Mouse (Mus musculus): ENCODE results near the gene Fnbp1. TPM values are rescaled to one million over a fixed set of nuclear protein-coding genes. Genes with fewer than 3 reads are reported as not detected.

Gene Fnbp1
- polyA plus RNA-seq, 1 experiment from 2014 or later, result 21.0 TPM

GRCm38 (mm10) chr2:31067059-31067595 lies 74.7 kb downstream of the Fnbp1 start:
- Histone ChIP-seq H3K4me2 (ENCODE audit: low read length) (no peak overlapping the region), H3K4me1 (ENCODE audit: control insufficient read depth, insufficient read depth, low read length) (peaks cover 5% of the 10 kb centered on the region; the same call in 1 of the 2 replicates), H3K9me3 (ENCODE audit: control insufficient read depth, low read length) (no peaks in the 10 kb centered on the region), H3K9ac (replicated peaks; ENCODE audit: low read length) (no peak overlapping the region), H3K27ac (replicated peaks; ENCODE audit: low read depth, low read length) (peak overlapping the region; percentile 32; the same call in 1 of the 2 replicates), H3K36me3 (ENCODE audit: control insufficient read depth, insufficient read depth, low read length) (no peaks in the 10 kb centered on the region), H3K27me3 (ENCODE audit: control insufficient read depth, insufficient read depth, low read length) (no peaks in the 10 kb centered on the region), H3K4me3 (replicated peaks; ENCODE audit: low read depth, low read length) (no peak overlapping the region)
- WGBS, result 83% methylated on average over 13 of the region's 13 CpGs
- DNase-seq (no peak), ATAC-seq (ENCODE audit: low FRiP score, low TSS enrichment) (no peak)

GRCm38 (mm10) chr2:31066019-31066789 lies 75.6 kb downstream of the Fnbp1 start:
- Histone ChIP-seq H3K4me2 (ENCODE audit: low read length) (no peak overlapping the region), H3K36me3 (ENCODE audit: control insufficient read depth, insufficient read depth, low read length) (no peaks in the 10 kb centered on the region), H3K9me3 (ENCODE audit: control insufficient read depth, low read length) (no peaks in the 10 kb centered on the region), H3K4me1 (ENCODE audit: control insufficient read depth, insufficient read depth, low read length) (peaks cover 5% of the 10 kb centered on the region; the same call in 1 of the 2 replicates), H3K27ac (replicated peaks; ENCODE audit: low read depth, low read length) (no peak overlapping the region), H3K9ac (replicated peaks; ENCODE audit: low read length) (no peak overlapping the region), H3K27me3 (ENCODE audit: control insufficient read depth, insufficient read depth, low read length) (no peaks in the 10 kb centered on the region), H3K4me3 (replicated peaks; ENCODE audit: low read depth, low read length) (no peak overlapping the region)
- DNase-seq, result no peak
- no peak for ATAC-seq (ENCODE audit: low FRiP score, low TSS enrichment)
- WGBS, result 83% methylated on average over 11 of the region's 11 CpGs

GRCm38 (mm10) chr2:31061868-31062628 lies 79.8 kb downstream of the Fnbp1 start:
- H3K4me2 ChIP-seq (ENCODE audit: low read length), result no peak overlapping the region
- H3K4me3 ChIP-seq (replicated peaks; ENCODE audit: low read depth, low read length), result no peak overlapping the region
- no peaks in the 10 kb centered on the region for H3K4me1 ChIP-seq (ENCODE audit: control insufficient read depth, insufficient read depth, low read length)
- no peaks in the 10 kb centered on the region for H3K27me3 ChIP-seq (ENCODE audit: control insufficient read depth, insufficient read depth, low read length)
- H3K36me3 ChIP-seq (ENCODE audit: control insufficient read depth, insufficient read depth, low read length), result 0 out of 2 replicates have a peak, but pooled peaks cover 6% of the 10 kb centered on the region
- DNase-seq (no peak), ATAC-seq (ENCODE audit: low FRiP score, low TSS enrichment) (no peak)
- 91% methylated on average over 10 of the region's 10 CpGs for WGBS
- no peaks in the 10 kb centered on the region for H3K9me3 ChIP-seq (ENCODE audit: control insufficient read depth, low read length)
- no peak overlapping the region for H3K27ac ChIP-seq (replicated peaks; ENCODE audit: low read depth, low read length)
- H3K9ac ChIP-seq (replicated peaks; ENCODE audit: low read length), result no peak overlapping the region

- Histone ChIP-seq H3K4me2 (ENCODE audit: low read length) (no peak overlapping the region), H3K4me1 (ENCODE audit: control insufficient read depth, insufficient read depth, low read length) (no peaks in the 10 kb centered on the region), H3K4me3 (replicated peaks; ENCODE audit: low read depth, low read length) (no peak overlapping the region), H3K27ac (replicated peaks; ENCODE audit: low read depth, low read length) (no peak overlapping the region), H3K9ac (replicated peaks; ENCODE audit: low read length) (no peak overlapping the region), H3K36me3 (ENCODE audit: control insufficient read depth, insufficient read depth, low read length) (0 out of 2 replicates have a peak, but pooled peaks cover 8% of the 10 kb centered on the region), H3K27me3 (ENCODE audit: control insufficient read depth, insufficient read depth, low read length) (no peaks in the 10 kb centered on the region), H3K9me3 (ENCODE audit: control insufficient read depth, low read length) (no peaks in the 10 kb centered on the region)
- no peak for ATAC-seq (ENCODE audit: low FRiP score, low TSS enrichment)
- 90% methylated on average over 28 of the region's 28 CpGs for WGBS
- DNase-seq, result no peak
Observed at GRCm38 (mm10) chr2:31060787-31061730, 80.7 kb downstream of the Fnbp1 start.

GRCm38 (mm10) chr2:31060271-31060670 lies 81.5 kb downstream of the Fnbp1 start:
- Histone ChIP-seq H3K27me3 (ENCODE audit: control insufficient read depth, insufficient read depth, low read length) (no peaks in the 10 kb centered on the region), H3K9ac (replicated peaks; ENCODE audit: low read length) (no peak overlapping the region), H3K4me1 (ENCODE audit: control insufficient read depth, insufficient read depth, low read length) (no peaks in the 10 kb centered on the region), H3K9me3 (ENCODE audit: control insufficient read depth, low read length) (no peaks in the 10 kb centered on the region), H3K36me3 (ENCODE audit: control insufficient read depth, insufficient read depth, low read length) (peaks cover 12% of the 10 kb centered on the region; the same call in 1 of the 2 replicates), H3K4me3 (replicated peaks; ENCODE audit: low read depth, low read length) (no peak overlapping the region), H3K27ac (replicated peaks; ENCODE audit: low read depth, low read length) (no peak overlapping the region), H3K4me2 (ENCODE audit: low read length) (no peak overlapping the region)
- DNase-seq, result no peak
- 93% methylated on average over 1 of the region's 1 CpGs for whole genome bisulfite sequencing
- no peak for ATAC-seq (ENCODE audit: low FRiP score, low TSS enrichment)

- 89% methylated on average over 4 of the region's 4 CpGs for WGBS
- H3K9me3 ChIP-seq (ENCODE audit: control insufficient read depth, low read length), result no peaks in the 10 kb centered on the region
- H3K4me3 ChIP-seq (replicated peaks; ENCODE audit: low read depth, low read length), result no peak overlapping the region
- no peaks in the 10 kb centered on the region for H3K4me1 ChIP-seq (ENCODE audit: control insufficient read depth, insufficient read depth, low read length)
- DNase-seq (no peak), ATAC-seq (ENCODE audit: low FRiP score, low TSS enrichment) (no peak)
- H3K27ac ChIP-seq (replicated peaks; ENCODE audit: low read depth, low read length), result no peak overlapping the region
- H3K4me2 ChIP-seq (ENCODE audit: low read length), result no peak overlapping the region
- H3K9ac ChIP-seq (replicated peaks; ENCODE audit: low read length), result no peak overlapping the region
- H3K36me3 ChIP-seq (ENCODE audit: control insufficient read depth, insufficient read depth, low read length), result peaks cover 23% of the 10 kb centered on the region
- H3K27me3 ChIP-seq (ENCODE audit: control insufficient read depth, insufficient read depth, low read length), result no peaks in the 10 kb centered on the region
Observed at GRCm38 (mm10) chr2:31058443-31058842, 83.4 kb downstream of the Fnbp1 start.

- DNase-seq (peak; percentile 28), ATAC-seq (ENCODE audit: low FRiP score, low TSS enrichment) (no peak)
- Histone ChIP-seq H3K27me3 (ENCODE audit: control insufficient read depth, insufficient read depth, low read length) (no peaks in the 10 kb centered on the region), H3K4me3 (replicated peaks; ENCODE audit: low read depth, low read length) (no peak overlapping the region), H3K36me3 (ENCODE audit: control insufficient read depth, insufficient read depth, low read length) (peaks cover 27% of the 10 kb centered on the region), H3K9me3 (ENCODE audit: control insufficient read depth, low read length) (no peaks in the 10 kb centered on the region), H3K4me2 (ENCODE audit: low read length) (no peak overlapping the region), H3K27ac (replicated peaks; ENCODE audit: low read depth, low read length) (no peak overlapping the region), H3K9ac (replicated peaks; ENCODE audit: low read length) (no peak overlapping the region), H3K4me1 (ENCODE audit: control insufficient read depth, insufficient read depth, low read length) (no peaks in the 10 kb centered on the region)
- WGBS, result 73% methylated on average over 6 of the region's 6 CpGs
Observed at GRCm38 (mm10) chr2:31057549-31058177, 84.1 kb downstream of the Fnbp1 start.

GRCm38 (mm10) chr2:31056070-31056469 lies 85.7 kb downstream of the Fnbp1 start:
- Histone ChIP-seq H3K9me3 (ENCODE audit: control insufficient read depth, low read length) (no peaks in the 10 kb centered on the region), H3K9ac (replicated peaks; ENCODE audit: low read length) (no peak overlapping the region), H3K27ac (replicated peaks; ENCODE audit: low read depth, low read length) (no peak overlapping the region), H3K36me3 (ENCODE audit: control insufficient read depth, insufficient read depth, low read length) (peaks cover 34% of the 10 kb centered on the region), H3K27me3 (ENCODE audit: control insufficient read depth, insufficient read depth, low read length) (no peaks in the 10 kb centered on the region), H3K4me2 (ENCODE audit: low read length) (no peak overlapping the region), H3K4me1 (ENCODE audit: control insufficient read depth, insufficient read depth, low read length) (no peaks in the 10 kb centered on the region), H3K4me3 (replicated peaks; ENCODE audit: low read depth, low read length) (no peak overlapping the region)
- no peak for DNase-seq
- WGBS, result 97% methylated on average over 3 of the region's 3 CpGs
- no peak for ATAC-seq (ENCODE audit: low FRiP score, low TSS enrichment)

Measured in midbrain, embryonic 14.5 days (tissue).